Comparison of ENCODE assay signal across 24 mouse cellular contexts in the genomic region with DNA sequence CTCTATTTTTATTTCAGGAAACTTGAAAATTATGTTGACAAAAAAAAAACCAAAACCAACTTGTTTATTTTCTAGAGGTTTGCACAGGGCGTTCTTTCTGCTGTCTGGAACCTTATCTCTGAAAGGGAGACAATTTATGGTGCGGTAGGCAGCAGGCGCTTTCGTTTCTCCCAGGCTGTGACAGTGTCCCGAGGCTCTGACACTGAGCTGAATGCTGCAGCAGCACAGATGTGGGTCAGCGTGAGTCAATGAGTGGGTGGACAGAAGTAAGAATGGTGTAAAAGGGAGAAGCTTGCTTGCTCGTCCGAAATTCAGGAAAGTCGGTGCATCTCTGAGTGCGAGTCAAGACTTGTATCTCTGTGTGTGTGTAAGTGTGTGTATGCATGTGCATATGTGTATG. TPM values are rescaled to one million over a fixed set of nuclear protein-coding genes. Genes with fewer than 3 reads are reported as not detected.
DNase-seq lines count a peak whose midpoint lies in the region; ATAC-seq lines count a peak whose summit lies in the region.
"Had no signal": no experiment of that assay in that cellular context is flagged by ENCODE, and none has a peak within 500 bp of the region (broad histone marks: within the 10 kb centered on the region; RNA-seq: fewer than 3 reads in every experiment).

No protein-coding gene starts in this region.

- H3K4me2 ChIP-seq in forebrain, embryonic 15.5 days (replicated peaks) = no peak overlapping the region
- H3K4me2 ChIP-seq: heart, embryonic 15.5 days had no signal

- no peak overlapping the region for H3K4me3 ChIP-seq in forebrain, embryonic 15.5 days
- H3K4me3 ChIP-seq: embryonic facial prominence, embryonic 10.5 days; heart, adult 2 months; heart, embryonic 15.5 days; midbrain, embryonic 10.5 days had no signal

- no peaks in the 10 kb centered on the region for H3K9me3 ChIP-seq in forebrain, embryonic 15.5 days
- H3K9me3 ChIP-seq: embryonic facial prominence, embryonic 10.5 days; heart, embryonic 15.5 days; midbrain, embryonic 10.5 days had no signal

- no peak overlapping the region for H3K27ac ChIP-seq in forebrain, embryonic 15.5 days (replicated peaks)
- H3K27ac ChIP-seq: embryonic facial prominence, embryonic 10.5 days; heart, adult 2 months; heart, embryonic 15.5 days; hindbrain, postnatal 0 days; midbrain, embryonic 10.5 days had no signal

- peak; percentile 13 to 23 for DNase-seq in left cerebral cortex, adult 18-20 months (ENCODE audit: low spot score in 2 of 2)
- no peak for DNase-seq in left cerebral cortex, adult 9 months (ENCODE audit: low spot score in 2 of 2)
- peak; percentile 43 for DNase-seq in adipocyte (ENCODE audit: low spot score)
- DNase-seq in adrenal gland, postnatal 10 days = peak; percentile 66
- peak; percentile 22 to 53 for DNase-seq in kidney, postnatal 36 days
- no peak for DNase-seq in gastrocnemius, adult 8-10 months (ENCODE audit: low spot score in 2 of 2)
- DNase-seq: cerebellum, postnatal 25 days; gastrocnemius, postnatal 14 days; liver; lung, adult 18-20 months; thymus, postnatal 4 days had no signal

- H3K9ac ChIP-seq in forebrain, embryonic 15.5 days (replicated peaks) = no peak overlapping the region
- H3K9ac ChIP-seq: heart, embryonic 15.5 days had no signal

- ATAC-seq in forebrain, embryonic 15.5 days (replicated peaks) = no peak
- ATAC-seq: CD4-positive, CD25-positive, alpha-beta regulatory T cell, adult 4 months; forebrain, embryonic 16.5 days; hindbrain, postnatal 0 days had no signal

- no peaks in the 10 kb centered on the region; the same call in 1 of the 2 replicates for H3K4me1 ChIP-seq in forebrain, embryonic 15.5 days

- 90% methylated on average over 10 of the region's 10 CpGs for WGBS in forebrain, embryonic 15.5 days

- H3K27me3 ChIP-seq in forebrain, embryonic 15.5 days = no peaks in the 10 kb centered on the region
- H3K27me3 ChIP-seq: heart, embryonic 15.5 days had no signal

- H3K36me3 ChIP-seq in forebrain, embryonic 15.5 days = no peaks in the 10 kb centered on the region
- H3K36me3 ChIP-seq: embryonic facial prominence, embryonic 10.5 days; G1E; heart, embryonic 15.5 days; midbrain, embryonic 10.5 days had no signal

RNA-seq across cellular contexts. Expression of gene 1700012B07Rik, which starts 29.2 kb away (rescaled TPM):
- not detected for total RNA-seq in left cerebral cortex, adult 18-20 months (2021)
- total RNA-seq in adrenal gland, postnatal 10 days (2021) = not detected
- polyA plus RNA-seq in forebrain, embryonic 15.5 days (2015; fragmentation: Nextera tagmentation; extraction: Ambion mirVana) = not detected in 2 replicates
- total RNA-seq in gastrocnemius, adult 8-10 months (2022) = not detected
- total RNA-seq: gastrocnemius, postnatal 14 days; heart, adult 2 months; hematopoietic stem cell, adult 5-6 weeks; hindbrain, postnatal 0 days; layer of hippocampus, postnatal 25 days; left cerebral cortex, postnatal 36 days had no signal
- polyA plus RNA-seq: embryonic facial prominence, embryonic 10.5 days; forebrain, embryonic 16.5 days; G1E; heart, adult 2 months; heart, embryonic 15.5 days; hindbrain, postnatal 0 days; midbrain, embryonic 10.5 days; neural tube, embryonic 14.5 days had no signal

Comparison
In these comparisons a context has a peak if more than half of its experiments do, and no peak if none do; other contexts are left out.
1. DNase-seq: peak in left cerebral cortex, adult 18-20 months (2 of 2), adipocyte (single experiment), adrenal gland, postnatal 10 days (single experiment) and kidney, postnatal 36 days (2 of 2); none in left cerebral cortex, adult 9 months (0 of 2) and gastrocnemius, adult 8-10 months (0 of 2).